Mouse (Mus musculus) adrenal gland, postnatal 36 days (tissue): Measurements from ENCODE around the gene Apol7b. TPM values are rescaled to one million over a fixed set of nuclear protein-coding genes. Genes with fewer than 3 reads are reported as not detected.

Experiments
- DNase-seq, 2 experiments: peaks; one replicate each; pipeline ENCODE4 v3.0.0; 2021; ENCODE audit warnings: mixed read lengths in 1 of 2
- total RNA-seq, 2 experiments: library from RNA; stranded (reverse); gene quantifications; 2 replicates each; pipeline ENCODE4 v1.2.3; 2021

Apol7b gene
- total RNA-seq, 2 experiments from 2014 or later, result not detected

GRCm38 (mm10) chr15:77384340-77385030 is 62.8 kb downstream of the Apol7b start:
- peak; percentile 70 to 81 for DNase-seq

- no peak for DNase-seq
Measured at GRCm38 (mm10) chr15:77382880-77383279, 64.4 kb downstream of the Apol7b start.

GRCm38 (mm10) chr15:77382271-77382850 is 64.9 kb downstream of the Apol7b start:
- no peak for DNase-seq

- no peak for DNase-seq
Measured at GRCm38 (mm10) chr15:77381481-77381880, 65.8 kb downstream of the Apol7b start.

DNA sequence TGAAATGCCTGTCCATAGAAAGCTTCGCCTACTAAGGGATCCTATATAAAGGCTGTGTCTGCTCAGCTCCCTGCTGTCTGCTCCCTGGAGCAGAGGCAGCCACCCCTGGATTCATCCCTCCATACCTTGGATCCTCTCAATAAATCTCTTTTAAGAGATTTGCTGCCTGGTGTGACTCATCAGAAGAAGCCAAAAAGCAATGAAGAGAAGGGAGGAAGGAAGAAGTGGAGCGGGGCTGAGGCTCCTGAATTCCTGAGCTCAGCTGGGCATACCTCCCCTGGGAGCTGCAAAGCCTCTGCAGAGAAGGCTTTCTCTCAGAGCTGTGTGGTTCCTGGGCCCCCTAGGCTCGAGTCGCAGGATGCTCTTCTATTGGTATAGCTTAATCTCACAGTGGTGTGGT is 67.4 kb downstream of the Apol7b start:
- no peak for DNase-seq

GRCm38 (mm10) chr15:77377419-77377818 is 69.9 kb downstream of the Apol7b start:
- DNase-seq, result no peak

DNA sequence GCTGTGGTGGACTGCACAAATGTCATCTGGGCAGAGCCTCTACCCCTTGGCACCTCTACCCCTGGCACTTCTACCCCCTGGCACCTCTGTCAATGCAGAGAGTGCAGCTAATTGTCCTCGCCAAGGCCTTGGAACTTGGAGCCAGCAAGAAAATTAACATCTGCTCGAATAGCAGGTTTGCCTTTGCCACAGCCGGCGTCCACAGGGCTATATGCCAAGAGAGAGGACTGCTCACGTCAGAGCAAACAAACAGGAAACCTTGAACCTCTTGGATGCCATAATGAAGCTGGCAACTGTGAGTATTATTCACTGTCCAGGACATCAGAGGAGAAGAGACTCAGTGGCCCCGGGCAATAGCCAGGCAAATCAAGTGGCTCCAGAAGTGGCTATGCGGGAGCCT is 70.4 kb downstream of the Apol7b start:
- DNase-seq, result peak; percentile 67 to 81

Other genes starting within 250 kb of the Apol7b start
- 10 to 100 TPM; 54.4 to 64.7 TPM for gene Rbfox2, start 140.5 kb downstream of the Apol7b start, total RNA-seq
- not detected for gene Apol7a, start 48.4 kb downstream of the Apol7b start, total RNA-seq
- gene Apol9a, start 36.4 kb downstream of the Apol7b start, total RNA-seq, result 1 to 10 TPM; 1.7 to 2.0 TPM
- gene Apol10a, start 29.6 kb upstream of the Apol7b start, total RNA-seq, result under 1 TPM in 1 of 2 experiments, not detected in 1; 0.10 TPM
- gene Apol11a, start 60.8 kb upstream of the Apol7b start, total RNA-seq, result not detected
- gene Apol7c, start 85.8 kb upstream of the Apol7b start, total RNA-seq, result not detected
- gene 1700025B11Rik, start 114.4 kb upstream of the Apol7b start, total RNA-seq, result not detected
- under 1 TPM; 0.20 to 0.26 TPM for gene Apol10b, start 148.6 kb upstream of the Apol7b start, total RNA-seq
- not detected for gene Gm36245, start 151.8 kb upstream of the Apol7b start, total RNA-seq
- under 1 TPM; 0.33 to 0.83 TPM for gene Apol11b, start 195.8 kb upstream of the Apol7b start, total RNA-seq